Mouse (Mus musculus): ENCODE data around the gene Scfd1.

DNA sequence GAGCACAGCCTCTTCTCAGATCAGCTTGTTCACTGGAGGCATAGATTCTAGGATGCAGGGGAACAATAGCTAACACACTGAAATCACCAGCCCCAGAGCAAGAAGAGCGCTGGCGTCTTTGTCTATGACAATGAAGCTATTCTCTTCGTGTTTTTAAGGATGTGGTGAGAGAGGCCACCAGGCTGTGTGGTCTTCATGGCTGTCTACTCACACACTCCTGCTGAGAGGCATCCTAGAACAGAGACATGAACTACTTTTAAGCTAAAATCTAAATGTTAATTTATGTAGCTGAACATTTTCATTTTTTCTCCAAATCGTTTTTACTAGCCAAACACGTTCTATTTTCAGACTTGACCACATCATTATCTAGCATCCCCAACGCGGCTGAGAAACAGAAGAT lies 114.7 kb downstream of the Scfd1 start:
- TF ChIP-seq EP300 (IDR thresholded peaks at IDR 0.05; ENCODE audit: low read depth) (no peak), CTCF (IDR thresholded peaks at IDR 0.05; ENCODE audit: low read depth) (no peak)

Measured in liver, embryonic 14.5 days (tissue).